Mouse (Mus musculus) T-cell, adult 2 months (primary cell): ENCODE measurements around the gene Bicd2.
A peak's percentile ranks its signal among the peaks of the same experiment; 100 is the strongest.
"Not testable (repeated sequence)": the region's sequence is repeated elsewhere in the genome, so short reads cannot be mapped to it uniquely, and the experiment has no call there.

Source experiments
- DNase-seq: peaks from one replicate; pipeline ENCODE4 v3.0.0; 2022; ENCODE audit warnings: low spot score

Bicd2 gene

DNA sequence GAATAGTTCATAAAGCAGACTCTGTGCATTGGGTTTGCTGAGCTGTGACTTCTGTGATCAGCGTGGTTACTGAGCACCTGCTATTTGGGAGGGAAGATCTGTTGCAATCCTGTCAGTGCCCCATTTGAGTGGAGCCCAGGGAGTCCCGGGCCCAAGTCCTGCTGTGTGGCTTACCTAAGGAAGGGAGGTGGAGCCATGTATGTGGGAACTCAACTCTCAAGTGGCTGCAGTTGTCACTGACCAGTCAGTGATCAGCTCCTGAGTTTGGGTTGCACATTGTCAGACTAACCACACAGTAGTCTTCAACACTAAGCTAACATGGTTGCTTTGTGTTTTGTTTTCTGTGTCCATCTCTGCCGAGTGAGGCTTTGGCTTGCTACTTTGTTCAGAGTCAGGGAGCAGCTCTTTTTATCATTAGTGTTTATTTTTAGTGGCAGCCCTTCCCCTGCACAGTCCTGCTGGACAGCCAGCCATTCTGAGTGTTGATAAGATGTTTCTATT lies 19.6 kb downstream of the Bicd2 start:
- DNase-seq = no peak

DNA sequence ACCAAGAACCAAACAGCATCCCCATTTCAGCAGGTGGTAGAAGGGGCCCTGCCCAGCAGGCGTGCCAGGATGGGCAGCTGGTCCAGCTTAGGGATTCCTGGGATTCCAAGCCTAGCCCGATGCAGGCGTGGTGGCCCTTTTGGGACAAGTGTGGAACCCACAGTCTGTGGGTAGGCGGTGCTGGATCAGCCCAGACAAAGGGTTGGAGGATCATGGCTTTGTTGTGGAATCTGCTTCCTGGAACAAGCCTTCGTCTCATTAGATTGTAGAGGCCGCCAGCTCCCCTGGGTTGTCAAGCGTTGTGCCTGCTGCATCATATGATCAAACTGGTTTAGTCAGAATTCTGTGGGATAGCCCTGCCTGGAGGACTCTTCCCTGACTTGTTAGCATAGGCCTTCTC lies 21.0 kb downstream of the Bicd2 start:
- no peak for DNase-seq

DNA sequence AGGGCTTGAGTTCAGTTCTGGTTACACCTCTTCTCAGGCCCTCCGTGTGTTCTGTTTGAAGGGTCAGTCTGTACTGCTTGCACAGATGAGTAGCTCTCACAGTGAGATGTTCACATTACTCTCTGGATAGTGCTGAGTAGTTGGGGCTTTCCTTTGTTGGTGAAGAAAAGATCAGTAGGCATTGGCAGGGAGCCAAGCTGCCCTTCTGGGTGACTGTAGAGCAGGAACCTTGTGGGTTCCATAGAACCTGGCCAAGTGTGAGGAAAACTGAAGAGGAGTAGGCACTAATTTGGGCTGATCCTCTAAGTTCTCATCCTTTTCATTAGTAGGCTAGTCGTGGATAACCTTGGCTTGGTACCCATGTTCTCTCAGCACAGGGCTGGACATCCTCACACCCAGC lies 21.4 kb downstream of the Bicd2 start:
- no peak for DNase-seq

DNA sequence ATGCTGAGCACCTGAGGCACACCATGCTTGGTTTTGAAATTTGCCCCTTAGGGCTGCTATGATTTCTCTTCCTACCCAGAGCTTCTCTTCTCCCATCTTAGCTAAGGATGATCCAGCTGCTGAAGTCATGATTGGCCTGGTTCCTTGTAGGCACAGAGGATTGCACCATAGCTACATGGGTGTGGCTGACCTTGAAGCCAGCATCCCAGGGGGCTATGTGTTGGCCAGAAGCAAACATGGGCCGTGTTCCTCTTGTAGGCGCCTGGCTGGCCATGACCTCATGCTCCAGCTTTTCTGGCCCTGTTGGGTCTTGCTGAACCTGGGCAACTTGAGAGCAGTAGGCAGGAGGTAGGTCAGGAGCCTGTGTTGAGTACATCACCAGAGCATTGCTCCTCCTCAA lies 23.3 kb downstream of the Bicd2 start:
- no peak for DNase-seq

DNA sequence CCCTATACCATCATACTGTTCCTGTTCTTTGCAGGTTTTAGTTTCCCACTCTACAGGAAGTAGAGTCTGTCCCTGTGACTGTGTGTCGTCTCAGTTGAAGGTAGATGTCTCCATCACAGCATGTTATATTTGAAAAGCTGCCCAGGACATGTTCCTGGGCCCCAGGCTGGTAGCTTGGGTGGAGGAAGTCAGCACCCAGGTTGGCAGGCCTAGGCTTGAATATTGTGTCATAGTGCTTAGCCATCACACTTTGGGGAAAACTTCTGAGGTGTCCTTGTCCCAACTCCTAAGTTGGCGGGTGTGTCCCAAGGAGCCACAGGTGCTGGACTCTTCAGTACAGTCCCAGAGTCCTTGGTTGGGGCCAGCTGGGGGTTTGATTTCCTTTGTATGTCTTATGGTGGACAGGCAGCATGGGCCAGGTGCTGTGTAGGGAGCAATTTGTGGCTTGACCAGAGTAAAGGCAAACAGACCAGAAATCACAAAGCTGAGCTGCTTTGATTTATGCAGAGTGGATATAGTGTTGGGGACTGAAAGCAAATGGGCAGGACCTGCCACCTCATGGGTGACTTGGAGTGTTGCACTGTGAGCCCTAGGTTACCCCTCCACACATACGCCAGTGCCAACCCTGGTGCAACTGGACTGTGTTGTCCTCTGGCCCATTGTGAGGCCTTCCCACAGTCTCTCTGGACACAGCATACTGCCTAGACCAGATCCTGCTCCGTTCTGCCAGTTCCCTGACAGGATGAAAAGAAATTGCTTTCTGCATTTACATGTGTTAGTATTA lies 26.5 kb downstream of the Bicd2 start:
- no peak for DNase-seq

DNA sequence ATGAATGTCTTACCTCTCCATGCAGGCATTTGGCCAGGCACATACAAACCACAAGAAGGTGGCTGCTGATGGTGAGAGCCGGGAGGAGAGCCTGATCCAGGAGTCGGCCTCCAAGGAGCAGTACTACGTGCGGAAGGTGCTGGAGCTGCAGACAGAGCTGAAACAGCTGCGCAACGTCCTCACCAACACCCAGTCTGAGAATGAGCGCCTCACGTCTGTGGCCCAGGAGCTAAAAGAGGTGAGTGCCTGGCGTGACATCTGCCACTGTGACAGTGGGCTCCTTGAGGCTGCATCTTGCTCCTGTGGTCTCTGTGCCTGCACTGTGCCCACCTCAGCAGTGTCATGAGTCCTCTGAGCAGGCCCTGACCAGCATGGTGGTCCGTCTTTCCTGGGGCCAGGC lies 28.0 kb downstream of the Bicd2 start:
- DNase-seq = no peak

DNA sequence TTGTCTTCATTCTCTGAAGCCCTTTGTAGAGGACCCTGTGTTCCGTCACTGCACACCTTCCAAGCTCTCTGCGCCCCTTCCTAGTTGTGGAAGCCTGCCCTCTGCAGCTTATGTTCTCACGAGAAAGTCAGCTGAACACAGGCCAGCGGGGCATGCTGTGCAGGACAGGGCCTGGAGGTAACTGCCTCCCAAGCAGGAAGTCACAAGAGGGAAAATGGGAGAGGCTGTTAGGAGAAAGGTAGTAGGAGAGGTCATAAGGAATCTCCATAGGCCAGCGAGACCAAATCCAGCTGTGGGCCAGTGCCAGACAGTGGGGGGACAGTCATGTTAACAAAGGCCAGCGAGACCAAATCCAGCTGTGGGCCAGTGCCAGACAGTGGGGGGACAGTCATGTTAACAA lies 28.8 kb downstream of the Bicd2 start:
- not testable (repeated sequence) for DNase-seq

DNA sequence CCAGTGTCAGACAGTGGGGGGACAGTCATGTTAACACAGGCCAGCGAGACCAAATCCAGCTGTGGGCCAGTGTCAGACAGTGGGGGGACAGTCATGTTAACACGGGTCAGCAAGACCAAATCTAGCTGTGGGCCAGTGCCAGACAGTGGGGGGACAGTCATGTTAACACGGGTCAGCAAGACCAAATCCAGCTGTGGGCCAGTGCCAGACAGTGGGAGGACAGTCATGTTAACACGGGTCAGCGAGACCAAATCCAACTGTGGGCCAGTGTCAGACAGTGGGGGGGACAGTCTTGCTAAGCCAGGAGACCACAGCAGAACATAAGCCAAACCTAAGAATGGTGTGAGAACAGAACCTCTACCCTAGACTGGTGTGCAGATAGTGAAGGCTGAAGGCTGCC lies 29.5 kb downstream of the Bicd2 start:
- not testable (repeated sequence) for DNase-seq

DNA sequence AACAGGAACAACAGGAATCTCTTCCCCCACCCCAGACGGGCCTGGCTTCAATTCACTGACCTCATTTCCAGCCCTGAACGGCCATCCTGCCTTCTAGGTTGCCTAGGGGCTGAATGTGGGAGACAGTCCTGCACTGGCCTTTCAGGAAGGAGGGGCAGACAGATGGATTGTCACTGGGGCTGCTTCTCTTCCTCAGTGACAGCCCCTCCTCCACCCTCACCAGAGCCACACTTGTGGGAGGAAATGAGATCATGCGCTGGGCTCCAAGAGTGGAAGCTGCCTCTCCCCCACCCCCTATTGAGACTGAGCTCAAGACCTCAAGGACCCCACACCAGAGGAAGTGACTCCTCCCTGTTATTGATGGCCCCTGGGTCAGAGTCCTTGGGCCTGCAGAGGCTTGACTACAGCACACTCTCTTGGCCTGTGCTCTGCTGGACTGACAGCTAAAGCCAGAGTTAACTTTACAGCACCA lies 30.1 kb downstream of the Bicd2 start:
- peak; percentile 61 for DNase-seq

DNA sequence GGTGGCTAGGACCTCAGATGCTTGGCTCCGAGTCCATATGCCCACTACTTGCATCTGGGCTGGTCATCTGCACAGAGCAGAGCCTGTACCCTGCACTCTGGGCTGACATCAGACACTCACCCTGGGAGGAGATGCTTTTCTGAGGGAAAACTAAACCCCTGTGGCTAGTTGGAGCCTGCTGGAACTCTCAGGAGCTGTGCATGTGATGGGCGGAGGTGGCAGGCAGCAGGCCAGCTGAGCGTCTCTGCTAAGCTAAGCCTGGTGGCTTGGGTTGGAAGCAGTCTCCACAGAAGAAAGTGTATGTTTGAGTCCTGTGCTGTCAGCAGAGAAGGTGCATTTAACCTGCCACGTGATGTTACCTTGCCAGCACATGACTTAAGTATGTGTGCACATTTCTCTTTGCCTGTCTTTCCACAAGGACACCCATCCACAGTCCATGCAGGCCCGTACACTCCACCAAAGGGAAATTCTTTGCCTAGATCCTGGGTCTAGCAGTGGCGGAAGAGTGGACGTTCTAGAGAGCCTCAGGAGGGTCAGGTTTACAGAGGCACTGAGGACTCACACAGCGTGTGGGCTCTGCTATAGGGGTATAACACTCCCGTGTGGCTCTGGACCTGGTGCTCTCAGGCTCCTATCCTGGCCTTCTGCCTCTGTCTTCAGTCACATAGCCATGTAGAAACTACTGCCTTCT lies 31.1 kb downstream of the Bicd2 start:
- DNase-seq = no peak

DNA sequence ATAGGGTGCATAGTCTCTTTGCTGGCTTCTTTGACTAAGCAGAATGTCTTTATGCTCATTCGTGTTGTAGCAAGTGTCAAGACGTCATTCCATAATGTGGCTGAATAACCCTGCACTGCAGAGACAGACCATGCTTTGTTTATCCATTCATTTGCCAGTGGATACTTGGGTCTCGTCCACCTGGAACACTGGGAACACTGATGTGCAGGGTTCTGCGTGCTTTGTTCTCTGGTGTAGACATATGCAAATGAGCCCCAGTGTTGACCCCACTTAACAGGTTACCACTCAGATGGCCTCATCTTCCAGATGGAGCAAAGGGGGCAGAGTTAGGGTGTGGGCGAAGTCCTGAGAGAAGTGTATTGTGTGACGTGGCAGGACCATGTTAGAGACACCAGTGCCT lies 32.9 kb downstream of the Bicd2 start:
- no peak for DNase-seq

DNA sequence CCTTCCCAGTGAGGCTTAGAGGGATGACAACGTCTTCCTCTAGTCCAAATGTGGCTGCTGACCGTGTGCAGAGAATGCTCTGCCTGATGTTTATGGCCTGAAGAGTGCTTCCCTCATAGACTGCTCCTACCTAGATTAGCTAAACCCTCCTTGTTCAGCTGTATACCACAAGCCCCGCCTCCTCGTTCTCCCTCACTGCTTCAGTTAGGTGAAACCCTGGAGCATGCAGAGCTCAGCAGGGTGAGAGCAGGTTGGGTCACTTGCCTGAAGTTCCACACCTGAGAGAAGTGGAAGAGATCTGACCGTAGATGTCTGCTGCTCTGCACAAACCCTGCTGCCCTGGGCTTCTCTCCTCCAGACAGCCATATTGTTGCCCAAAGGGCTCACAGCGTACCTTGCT lies 33.3 kb downstream of the Bicd2 start:
- no peak for DNase-seq

DNA sequence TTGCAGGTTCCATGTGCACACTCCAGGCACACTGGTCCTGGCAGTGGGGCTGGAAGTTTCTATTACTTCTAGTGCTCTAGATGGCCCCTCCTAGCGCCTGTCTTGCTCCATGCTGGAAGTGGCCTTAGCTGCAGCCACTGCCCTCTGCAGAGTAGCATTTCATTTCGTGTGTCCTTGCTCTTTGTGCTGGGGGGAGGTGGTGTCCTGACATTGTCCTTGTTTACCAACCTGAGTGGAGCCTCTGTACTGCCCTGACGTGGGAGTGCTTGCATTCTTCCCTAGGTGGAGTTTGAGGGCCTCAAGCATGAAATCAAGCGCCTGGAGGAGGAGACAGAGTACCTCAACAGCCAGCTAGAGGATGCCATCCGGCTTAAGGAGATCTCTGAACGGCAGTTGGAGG lies 36.2 kb downstream of the Bicd2 start:
- DNase-seq = no peak

DNA sequence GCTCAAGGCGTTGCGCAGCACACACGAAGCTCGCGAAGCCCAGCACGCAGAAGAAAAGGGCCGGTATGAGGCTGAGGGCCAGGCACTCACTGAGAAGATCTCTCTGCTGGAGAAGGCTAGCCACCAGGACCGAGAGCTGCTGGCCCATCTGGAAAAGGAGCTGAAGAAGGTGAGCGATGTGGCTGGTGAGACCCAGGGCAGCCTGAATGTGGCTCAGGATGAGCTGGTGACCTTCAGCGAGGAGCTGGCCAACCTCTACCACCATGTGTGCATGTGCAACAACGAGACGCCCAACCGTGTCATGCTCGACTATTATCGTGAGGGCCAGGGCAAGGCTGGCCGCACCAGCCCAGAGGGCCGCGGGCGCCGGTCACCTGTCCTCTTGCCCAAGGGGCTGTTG lies 37.9 kb downstream of the Bicd2 start:
- no peak for DNase-seq

DNA sequence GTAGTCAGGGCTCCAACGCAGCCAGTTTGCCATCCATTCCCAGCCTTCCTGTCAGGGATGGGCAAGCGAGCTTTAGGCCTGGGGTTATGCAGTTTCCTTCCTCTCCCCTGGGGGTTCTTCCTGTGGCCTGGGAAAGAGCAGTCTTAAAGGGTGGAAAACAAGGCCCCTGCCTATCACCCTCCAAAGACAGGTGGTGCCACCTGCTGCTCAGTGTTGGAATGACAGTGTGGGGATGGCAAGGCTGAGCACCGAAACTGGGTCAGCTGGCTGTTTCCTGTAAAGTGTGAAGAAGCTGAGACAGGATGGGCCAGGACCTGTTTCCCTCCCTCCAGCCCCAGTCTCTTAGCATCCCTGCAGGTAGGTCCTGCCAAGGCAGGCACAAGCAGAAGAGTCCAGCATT lies 39.8 kb downstream of the Bicd2 start:
- peak; percentile 71 for DNase-seq

DNA sequence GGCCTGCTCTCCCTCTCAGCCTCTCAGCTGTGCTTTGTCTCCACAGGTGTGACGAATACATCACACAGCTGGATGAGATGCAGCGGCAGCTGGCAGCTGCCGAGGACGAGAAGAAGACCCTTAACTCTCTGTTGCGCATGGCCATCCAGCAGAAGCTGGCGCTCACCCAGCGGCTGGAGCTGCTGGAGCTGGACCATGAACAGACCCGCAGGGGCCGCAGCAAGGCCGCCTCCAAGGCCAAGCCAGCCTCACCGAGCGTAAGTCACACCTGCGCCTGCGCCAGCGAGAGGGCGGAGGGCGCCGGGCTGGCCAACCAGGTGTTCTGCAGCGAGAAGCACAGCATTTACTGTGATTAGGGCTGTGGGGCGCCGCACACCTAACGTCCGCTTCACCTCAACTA lies 41.6 kb downstream of the Bicd2 start:
- DNase-seq = no peak

DNA sequence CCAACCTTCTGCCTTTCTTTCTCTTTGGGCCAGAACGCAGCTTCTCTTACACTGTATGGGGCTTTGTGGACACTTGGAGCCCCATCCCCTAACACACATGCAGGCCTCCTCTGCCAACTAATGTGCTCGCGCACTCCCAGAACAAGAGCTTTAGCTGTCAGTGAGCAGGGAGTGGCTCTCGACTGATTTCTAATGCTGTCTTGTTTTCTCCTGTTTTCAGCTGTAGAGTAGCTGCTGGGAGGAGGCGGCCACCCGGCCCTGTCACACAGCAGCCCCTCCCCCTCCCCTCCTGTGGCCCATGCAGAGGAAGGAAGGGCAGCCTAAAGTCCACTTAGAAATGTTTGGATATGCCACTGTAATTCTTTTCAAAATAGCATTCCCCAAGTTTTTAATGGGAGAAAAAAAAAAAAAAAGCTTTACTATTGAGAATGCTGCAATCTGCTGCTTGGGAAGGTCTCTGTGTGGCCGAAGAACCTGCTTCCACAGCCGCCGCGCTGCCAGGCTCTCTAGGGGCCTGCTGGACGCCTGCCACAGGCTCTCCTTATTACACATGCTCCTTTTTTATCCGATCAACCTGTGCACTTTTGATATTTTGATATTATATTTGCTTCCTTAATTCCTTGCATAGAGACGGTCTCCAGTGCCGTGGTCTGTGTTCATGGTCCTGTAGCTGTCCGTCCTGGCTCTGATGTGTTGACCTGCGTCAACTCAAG lies 43.5 kb downstream of the Bicd2 start:
- no peak for DNase-seq

DNA sequence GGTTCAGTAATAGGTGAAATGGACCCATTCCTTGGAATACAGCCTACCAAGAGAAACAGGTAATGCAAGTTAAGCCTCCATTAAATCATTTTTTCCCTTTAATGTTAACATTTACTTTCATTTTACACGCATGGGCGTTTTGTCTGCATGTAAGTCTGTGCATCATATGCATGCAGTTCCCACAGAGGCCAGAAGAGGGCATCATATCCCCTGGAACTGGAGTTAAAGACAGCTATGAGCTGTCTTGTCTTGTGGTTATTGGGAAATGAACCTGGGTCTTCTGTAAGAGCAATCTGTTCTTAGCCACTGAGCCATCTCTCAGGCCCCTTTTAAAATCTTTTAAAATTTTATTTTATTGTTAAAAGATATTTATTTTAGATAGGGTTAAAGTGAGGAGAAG lies 50.0 kb downstream of the Bicd2 start:
- peak; percentile 16 for DNase-seq

DNA sequence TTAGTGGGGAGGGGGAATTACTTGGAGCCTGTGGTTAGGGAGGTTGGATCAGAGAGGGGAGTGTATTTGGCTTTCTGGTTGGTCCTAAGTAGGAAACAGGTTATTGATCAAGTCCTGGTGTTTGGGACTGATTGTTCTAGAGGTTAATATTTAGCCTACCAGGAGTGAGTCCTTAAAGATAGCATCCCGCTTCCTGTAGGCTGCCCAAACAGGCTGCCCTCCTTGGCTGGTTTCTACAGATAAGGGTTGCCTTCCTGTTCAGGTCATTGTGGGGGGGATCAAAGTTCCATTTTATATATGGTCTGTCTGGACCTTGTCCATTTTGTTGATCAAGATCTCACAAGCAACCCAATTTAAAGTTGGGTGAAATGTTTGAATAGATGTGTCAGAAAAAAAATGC lies 52.2 kb downstream of the Bicd2 start:
- no peak for DNase-seq

DNA sequence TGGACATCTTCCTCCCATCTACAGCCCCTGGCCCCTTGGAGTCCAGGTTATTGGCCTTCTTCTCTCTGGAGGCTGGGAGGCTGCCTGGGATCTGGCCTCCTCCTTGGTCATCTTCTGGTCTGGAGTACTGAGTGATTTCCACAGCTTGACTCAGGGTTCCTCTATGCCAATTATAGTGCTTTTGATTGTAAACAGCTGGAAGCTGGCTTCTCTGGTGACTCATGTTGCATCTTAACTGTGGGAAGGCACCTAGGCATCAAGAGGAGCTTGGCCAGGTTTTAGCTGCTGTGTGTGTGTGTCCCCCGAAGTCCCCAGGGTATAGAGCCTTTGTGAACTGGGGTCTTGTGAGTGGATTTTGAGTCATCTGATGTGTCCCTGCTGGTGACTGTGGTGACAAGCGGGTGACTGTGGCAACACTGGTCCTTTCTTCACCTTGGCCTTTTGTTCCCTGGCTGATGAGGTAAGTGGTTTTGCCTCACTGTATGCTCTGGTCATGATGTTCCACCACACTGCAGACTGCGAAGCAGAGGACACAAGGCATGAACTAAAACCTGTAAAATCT lies 53.6 kb downstream of the Bicd2 start:
- DNase-seq = no peak

DNA sequence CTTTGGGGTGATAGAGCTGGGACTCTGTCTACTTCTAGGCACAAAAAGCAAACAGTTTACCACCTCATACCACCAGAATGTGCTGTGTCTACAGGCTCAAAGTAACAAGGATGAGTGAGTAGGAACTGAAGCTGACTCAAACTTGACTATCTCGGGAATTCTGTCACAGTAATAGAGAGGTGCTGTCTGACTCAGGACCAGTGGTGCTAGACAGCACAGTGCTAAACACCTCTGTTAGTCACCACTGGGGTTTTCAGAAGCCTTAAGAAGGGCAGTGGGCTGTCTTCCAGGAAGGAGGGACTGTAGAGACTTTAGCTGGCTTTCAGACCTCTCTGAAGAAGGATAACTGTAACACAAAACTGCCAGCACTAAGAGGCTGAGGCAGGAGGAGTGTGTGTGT lies 55.4 kb downstream of the Bicd2 start:
- no peak for DNase-seq

DNA sequence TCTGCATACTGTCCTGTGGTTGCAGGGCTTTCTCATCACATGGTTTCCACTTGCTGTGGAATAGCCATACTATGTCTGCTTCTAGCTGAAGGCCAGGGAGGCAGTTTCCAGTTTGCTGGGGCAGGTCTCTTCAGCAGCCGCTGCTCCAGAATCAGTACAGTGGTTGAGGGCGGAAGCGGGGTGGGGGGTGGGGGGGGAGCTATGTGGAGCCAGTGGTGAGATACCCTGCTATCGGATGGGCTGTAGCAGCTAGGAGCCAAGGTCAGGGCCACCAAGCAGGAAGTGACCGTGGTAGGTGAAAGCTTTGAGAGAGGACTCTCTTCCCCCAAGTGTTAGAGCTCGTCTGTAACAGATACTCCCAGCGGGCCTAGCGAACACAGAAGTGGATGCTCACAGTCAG lies 56.8 kb downstream of the Bicd2 start:
- DNase-seq = no peak

DNA sequence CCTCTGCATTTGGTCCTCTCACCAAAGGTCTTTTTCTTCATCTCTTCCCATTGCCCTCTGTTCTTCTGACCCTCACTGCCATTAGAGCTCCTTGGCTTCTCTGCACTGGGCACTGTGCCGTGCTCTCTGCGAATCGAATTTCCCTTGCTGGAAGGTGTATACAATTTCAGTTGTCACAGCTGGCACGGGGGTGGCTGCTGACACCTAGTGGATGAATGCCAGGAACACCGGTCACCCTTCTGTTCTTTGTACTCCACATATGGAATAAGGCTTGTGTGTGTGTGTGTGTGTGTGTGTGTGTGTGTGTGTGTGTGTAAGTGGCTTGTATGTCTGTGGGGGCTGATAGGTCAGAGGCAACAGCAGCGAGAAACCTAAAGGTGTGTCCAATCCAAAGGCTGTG lies 58.8 kb downstream of the Bicd2 start:
- DNase-seq = no peak
